8 mouse cellular contexts compared by ENCODE assay signal in the genomic region with DNA sequence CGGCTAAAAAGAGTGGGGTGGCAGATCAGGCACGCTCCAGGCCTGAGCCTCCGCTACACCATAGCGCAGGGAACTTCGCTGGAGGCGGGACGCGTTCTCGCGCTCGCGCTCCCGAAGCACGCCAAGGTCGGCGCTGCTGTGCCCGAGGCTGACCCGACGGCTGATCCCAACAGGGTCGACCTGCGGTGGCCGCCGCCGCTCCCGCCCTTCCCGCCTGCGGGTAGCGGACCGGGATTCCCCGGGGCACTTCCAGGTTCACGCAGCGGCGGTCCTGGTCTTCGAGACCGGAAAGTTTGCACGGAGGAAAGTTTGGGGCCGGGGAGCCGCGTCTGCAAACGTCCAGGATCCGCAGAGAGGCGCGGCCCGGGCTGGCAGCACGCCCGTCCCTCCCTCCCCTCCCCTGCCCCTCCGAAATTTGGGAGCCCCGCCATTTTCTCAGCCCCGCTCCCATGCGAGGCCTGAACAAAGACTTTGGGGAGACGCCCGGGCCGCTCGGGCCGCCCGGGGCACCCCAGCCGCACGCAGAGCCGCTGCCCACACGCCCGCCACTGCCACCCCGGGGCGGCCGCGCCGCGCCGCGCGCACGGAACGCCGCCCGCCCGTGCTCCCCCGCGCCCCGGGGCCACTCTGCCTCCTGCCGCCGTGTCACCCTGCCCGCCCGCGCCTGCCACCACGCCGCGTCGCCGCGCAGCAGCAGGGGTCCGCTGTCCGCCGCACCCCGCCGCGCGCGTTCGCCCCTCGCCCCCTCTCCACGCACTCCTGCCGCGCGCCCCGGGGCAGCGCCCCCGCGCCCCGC. TPM values are rescaled to one million over a fixed set of nuclear protein-coding genes. Genes with fewer than 3 reads are reported as not detected.
DNase-seq lines count a peak whose midpoint lies in the region; ATAC-seq and TF ChIP-seq lines count a peak whose summit lies in the region.

No protein-coding gene starts in this region.

- peak; percentile 71 for DNase-seq in retina, postnatal 1 day
- no peak for DNase-seq in retina, embryonic 14.5 days (ENCODE audit: low spot score)
- DNase-seq in adrenal gland, postnatal 10 days, result peak; percentile 81
- DNase-seq in forebrain, embryonic 11.5 days (ENCODE audit: low spot score), result peak; percentile 77
- peak; percentile 68 for DNase-seq in liver, adult 2 months (ENCODE audit: extremely low read depth, low read depth, low spot score)
- DNase-seq in midbrain, postnatal 0 days (ENCODE audit: low spot score), result peak; percentile 54

- ATAC-seq in forebrain, embryonic 11.5 days (replicated peaks; ENCODE audit: low FRiP score), result no peak; the same call in 1 of the 2 replicates
- ATAC-seq in hindbrain, embryonic 12.5 days (ENCODE audit: low FRiP score), result no peak
- no peak for ATAC-seq in midbrain, postnatal 0 days (ENCODE audit: low FRiP score)
- ATAC-seq in inflammation-experienced regulatory T-cells, adult 6 months, result no peak

- TF ChIP-seq CTCF in liver, adult 2 months (IDR thresholded peaks at IDR 0.05; ENCODE audit: low read depth, low read length), result 0 out of 2 replicates have a peak, but pooled peaks have one; percentile 10
- TF ChIP-seq CTCF in midbrain, postnatal 0 days (IDR thresholded peaks at IDR 0.05), result no peak

- no peak overlapping the region; the same call in 1 of the 2 replicates for H3K27ac ChIP-seq in forebrain, embryonic 11.5 days (ENCODE audit: low read depth, low read length)
- no peak overlapping the region for H3K27ac ChIP-seq in hindbrain, embryonic 12.5 days
- H3K27ac ChIP-seq in liver, adult 2 months (replicated peaks; ENCODE audit: insufficient read depth, low read depth, low read length), result peak overlapping the region; percentile 82
- peak overlapping the region; percentile 74 for H3K27ac ChIP-seq in midbrain, postnatal 0 days (ENCODE audit: low read depth, low read length)

- peak overlapping the region; percentile 79 for H3K4me2 ChIP-seq in forebrain, embryonic 11.5 days (ENCODE audit: low read depth, low read length, severe bottlenecking)
- H3K4me2 ChIP-seq in hindbrain, embryonic 12.5 days (replicated peaks), result peak overlapping the region; percentile 71
- peak overlapping the region; percentile 99 for H3K4me2 ChIP-seq in midbrain, postnatal 0 days (ENCODE audit: low read depth, low read length, poor library complexity, severe bottlenecking)

- under 1% methylated on average over 79 of the region's 108 CpGs for WGBS in forebrain, embryonic 11.5 days
- WGBS in hindbrain, embryonic 12.5 days, result under 1% methylated on average over 61 of the region's 108 CpGs
- 2% methylated on average over 103 of the region's 108 CpGs for WGBS in liver, adult 2 months
- under 1% methylated on average over 68 of the region's 108 CpGs for WGBS in midbrain, postnatal 0 days

- H3K9ac ChIP-seq in forebrain, embryonic 11.5 days (ENCODE audit: low read length), result peak overlapping the region; percentile 86
- peak overlapping the region; percentile 78 for H3K9ac ChIP-seq in hindbrain, embryonic 12.5 days
- H3K9ac ChIP-seq in liver, adult 2 months (ENCODE audit: low read depth, low read length), result peak overlapping the region; percentile 100
- H3K9ac ChIP-seq in midbrain, postnatal 0 days (replicated peaks; ENCODE audit: low read length, poor library complexity, severe bottlenecking), result peak overlapping the region; percentile 78

- no peaks in the 10 kb centered on the region for H3K36me3 ChIP-seq in forebrain, embryonic 11.5 days (ENCODE audit: control insufficient read depth, insufficient read depth, low read length)
- H3K36me3 ChIP-seq in hindbrain, embryonic 12.5 days, result peaks cover 7% of the 10 kb centered on the region; the same call in 1 of the 2 replicates
- H3K36me3 ChIP-seq in liver, adult 2 months (ENCODE audit: control insufficient read depth, insufficient read depth, low read length), result peaks cover 2% of the 10 kb centered on the region; the same call in 1 of the 2 replicates
- no peaks in the 10 kb centered on the region for H3K36me3 ChIP-seq in midbrain, postnatal 0 days (ENCODE audit: insufficient read depth, low read length)

- H3K79me2 ChIP-seq in liver, adult 2 months (ENCODE audit: control insufficient read depth, insufficient read depth, low read length), result peaks cover 47% of the 10 kb centered on the region

- no peak for TF ChIP-seq POLR2A in liver, adult 2 months (IDR thresholded peaks at IDR 0.05; ENCODE audit: extremely low read depth, insufficient read depth, low read length)

- H3K4me1 ChIP-seq in forebrain, embryonic 11.5 days (replicated peaks; ENCODE audit: control insufficient read depth, insufficient read depth, low read length), result peaks cover 8% of the 10 kb centered on the region; the same call in 1 of the 2 replicates
- peaks cover 31% of the 10 kb centered on the region for H3K4me1 ChIP-seq in hindbrain, embryonic 12.5 days
- H3K4me1 ChIP-seq in liver, adult 2 months (ENCODE audit: control insufficient read depth, insufficient read depth, low read length), result peaks cover 34% of the 10 kb centered on the region
- no peaks in the 10 kb centered on the region for H3K4me1 ChIP-seq in midbrain, postnatal 0 days (ENCODE audit: insufficient read depth, low read length)

- H3K4me3 ChIP-seq in forebrain, embryonic 11.5 days (ENCODE audit: low read depth, low read length), result peak overlapping the region; percentile 80
- peak overlapping the region; percentile 57 for H3K4me3 ChIP-seq in hindbrain, embryonic 12.5 days
- H3K4me3 ChIP-seq in liver, adult 2 months (ENCODE audit: insufficient read depth, low read depth, low read length), result peak overlapping the region; percentile 83
- peak overlapping the region; percentile 69 for H3K4me3 ChIP-seq in midbrain, postnatal 0 days (ENCODE audit: low read depth, low read length)

- peaks cover 72% of the 10 kb centered on the region for H3K27me3 ChIP-seq in forebrain, embryonic 11.5 days (ENCODE audit: control insufficient read depth, insufficient read depth, low read length)
- H3K27me3 ChIP-seq in hindbrain, embryonic 12.5 days, result peaks cover 91% of the 10 kb centered on the region
- no peaks in the 10 kb centered on the region for H3K27me3 ChIP-seq in liver, adult 2 months (ENCODE audit: control insufficient read depth, insufficient read depth, low read length)
- peaks cover 38% of the 10 kb centered on the region for H3K27me3 ChIP-seq in midbrain, postnatal 0 days (ENCODE audit: insufficient read depth, low read length)

- H3K9me3 ChIP-seq in forebrain, embryonic 11.5 days (ENCODE audit: control insufficient read depth, low read length), result no peaks in the 10 kb centered on the region
- H3K9me3 ChIP-seq in hindbrain, embryonic 12.5 days (replicated peaks), result no peaks in the 10 kb centered on the region
- no peaks in the 10 kb centered on the region for H3K9me3 ChIP-seq in midbrain, postnatal 0 days (ENCODE audit: low read length)

RNA-seq across cellular contexts. Expression of a gene that starts 0.8 kb away (rescaled TPM):
- total RNA-seq in adrenal gland, postnatal 10 days (2021), result 100 to 1,000 TPM; 145 to 200 TPM
- polyA plus RNA-seq in forebrain, embryonic 11.5 days (2014; fragmentation: Nextera tagmentation; extraction: Ambion mirVana), result 7.7 and 8.9 TPM in 2 replicates
- 11.6 and 14.2 TPM in 2 replicates for polyA plus RNA-seq in hindbrain, embryonic 12.5 days (2016; fragmentation: Nextera tagmentation; extraction: Ambion mirVana)
- total RNA-seq in liver, adult 2 months (2014; rRNA removed), result 20.7 and 27.5 TPM in 2 replicates
- 32.9 and 34.4 TPM in 2 replicates for polyA plus RNA-seq in liver, adult 2 months (2012; rRNA removed)
- 40.1 and 62.5 TPM in 2 replicates for total RNA-seq in midbrain, postnatal 0 days (2014; rRNA removed)
- polyA plus RNA-seq in midbrain, postnatal 0 days (2015; fragmentation: Nextera tagmentation; extraction: Ambion mirVana), result 41.7 and 53.7 TPM in 2 replicates
- polyA plus RNA-seq in inflammation-experienced regulatory T-cells, adult 6 months (2017; shearing (Covaris generic)), result 1 to 10 TPM in 2 of 3 experiments, under 1 TPM in 1; 0.92 to 6.3 (median 3.1) TPM

RNA-seq across cellular contexts. Expression of a gene that starts 23.3 kb away (rescaled TPM):
- total RNA-seq in adrenal gland, postnatal 10 days (2021), result 1 to 10 TPM; 5.0 to 6.9 TPM
- polyA plus RNA-seq in forebrain, embryonic 11.5 days (2014; fragmentation: Nextera tagmentation; extraction: Ambion mirVana), result 5.5 and 6.4 TPM in 2 replicates
- polyA plus RNA-seq in hindbrain, embryonic 12.5 days (2016; fragmentation: Nextera tagmentation; extraction: Ambion mirVana), result 6.6 and 7.1 TPM in 2 replicates
- total RNA-seq in liver, adult 2 months (2014; rRNA removed), result 0.94 and 1.8 TPM in 2 replicates
- 2.0 and 2.6 TPM in 2 replicates for polyA plus RNA-seq in liver, adult 2 months (2012; rRNA removed)
- total RNA-seq in midbrain, postnatal 0 days (2014; rRNA removed), result 7.6 and 7.7 TPM in 2 replicates
- 12.6 and 14.5 TPM in 2 replicates for polyA plus RNA-seq in midbrain, postnatal 0 days (2015; fragmentation: Nextera tagmentation; extraction: Ambion mirVana)
- 1 to 10 TPM; 4.7 to 5.6 (median 5.4) TPM for polyA plus RNA-seq in inflammation-experienced regulatory T-cells, adult 6 months (2017; shearing (Covaris generic))

RNA-seq across cellular contexts. Expression of a gene that starts 32.0 kb away (rescaled TPM):
- 10 to 100 TPM; 39.2 to 40.0 TPM for total RNA-seq in adrenal gland, postnatal 10 days (2021)
- 41.0 and 44.3 TPM in 2 replicates for polyA plus RNA-seq in forebrain, embryonic 11.5 days (2014; fragmentation: Nextera tagmentation; extraction: Ambion mirVana)
- 35.7 and 38.6 TPM in 2 replicates for polyA plus RNA-seq in hindbrain, embryonic 12.5 days (2016; fragmentation: Nextera tagmentation; extraction: Ambion mirVana)
- 26.7 and 28.1 TPM in 2 replicates for total RNA-seq in liver, adult 2 months (2014; rRNA removed)
- 29.8 and 34.2 TPM in 2 replicates for polyA plus RNA-seq in liver, adult 2 months (2012; rRNA removed)
- total RNA-seq in midbrain, postnatal 0 days (2014; rRNA removed), result 27.5 and 28.2 TPM in 2 replicates
- polyA plus RNA-seq in midbrain, postnatal 0 days (2015; fragmentation: Nextera tagmentation; extraction: Ambion mirVana), result 42.9 and 45.1 TPM in 2 replicates
- polyA plus RNA-seq in inflammation-experienced regulatory T-cells, adult 6 months (2017; shearing (Covaris generic)), result 10 to 100 TPM; 14.6 to 16.7 (median 16.1) TPM

RNA-seq across cellular contexts. Expression of a gene that starts 41.1 kb away (rescaled TPM):
- total RNA-seq in adrenal gland, postnatal 10 days (2021), result 100 to 1,000 TPM in 1 of 2 experiments, 10 to 100 TPM in 1; 89.4 to 108 TPM
- polyA plus RNA-seq in forebrain, embryonic 11.5 days (2014; fragmentation: Nextera tagmentation; extraction: Ambion mirVana), result 102 and 110 TPM in 2 replicates
- 88.8 and 101 TPM in 2 replicates for polyA plus RNA-seq in hindbrain, embryonic 12.5 days (2016; fragmentation: Nextera tagmentation; extraction: Ambion mirVana)
- 28.2 and 40.7 TPM in 2 replicates for total RNA-seq in liver, adult 2 months (2014; rRNA removed)
- polyA plus RNA-seq in liver, adult 2 months (2012; rRNA removed), result 52.0 and 68.4 TPM in 2 replicates
- total RNA-seq in midbrain, postnatal 0 days (2014; rRNA removed), result 43.8 and 57.5 TPM in 2 replicates
- polyA plus RNA-seq in midbrain, postnatal 0 days (2015; fragmentation: Nextera tagmentation; extraction: Ambion mirVana), result 83.5 and 88.3 TPM in 2 replicates
- polyA plus RNA-seq in inflammation-experienced regulatory T-cells, adult 6 months (2017; shearing (Covaris generic)), result 100 to 1,000 TPM; 128 to 152 (median 145) TPM

RNA-seq across cellular contexts. Expression of a gene that starts 47.4 kb away (rescaled TPM):
- total RNA-seq in adrenal gland, postnatal 10 days (2021), result 100 to 1,000 TPM; 404 to 492 TPM
- polyA plus RNA-seq in forebrain, embryonic 11.5 days (2014; fragmentation: Nextera tagmentation; extraction: Ambion mirVana), result 722 and 731 TPM in 2 replicates
- polyA plus RNA-seq in hindbrain, embryonic 12.5 days (2016; fragmentation: Nextera tagmentation; extraction: Ambion mirVana), result 792 and 820 TPM in 2 replicates
- total RNA-seq in liver, adult 2 months (2014; rRNA removed), result 411 and 458 TPM in 2 replicates
- polyA plus RNA-seq in liver, adult 2 months (2012; rRNA removed), result 308 and 349 TPM in 2 replicates
- 369 and 436 TPM in 2 replicates for total RNA-seq in midbrain, postnatal 0 days (2014; rRNA removed)
- 444 and 445 TPM in 2 replicates for polyA plus RNA-seq in midbrain, postnatal 0 days (2015; fragmentation: Nextera tagmentation; extraction: Ambion mirVana)
- polyA plus RNA-seq in inflammation-experienced regulatory T-cells, adult 6 months (2017; shearing (Covaris generic)), result 100 to 1,000 TPM; 278 to 341 (median 290) TPM

Comparison
In these comparisons a context has a peak if more than half of its experiments do, and no peak if none do; other contexts are left out.
1. H3K27ac ChIP-seq: peak in liver, adult 2 months (single experiment) and midbrain, postnatal 0 days (single experiment); none in forebrain, embryonic 11.5 days (single experiment) and hindbrain, embryonic 12.5 days (single experiment).
2. Peak in every context shown above with its lines, with median percentiles within 50 percentile points of each other: H3K4me2 ChIP-seq, H3K4me3 ChIP-seq and H3K9ac ChIP-seq.